Mouse (Mus musculus): ENCODE measurements at regions not wholly inside any gene's neighbourhood (a gene's known extent, or its start where the extent isn't known, plus 50 kb on each side); places are given as distances from the start of the nearest gene placed in this dataset.

DNA sequence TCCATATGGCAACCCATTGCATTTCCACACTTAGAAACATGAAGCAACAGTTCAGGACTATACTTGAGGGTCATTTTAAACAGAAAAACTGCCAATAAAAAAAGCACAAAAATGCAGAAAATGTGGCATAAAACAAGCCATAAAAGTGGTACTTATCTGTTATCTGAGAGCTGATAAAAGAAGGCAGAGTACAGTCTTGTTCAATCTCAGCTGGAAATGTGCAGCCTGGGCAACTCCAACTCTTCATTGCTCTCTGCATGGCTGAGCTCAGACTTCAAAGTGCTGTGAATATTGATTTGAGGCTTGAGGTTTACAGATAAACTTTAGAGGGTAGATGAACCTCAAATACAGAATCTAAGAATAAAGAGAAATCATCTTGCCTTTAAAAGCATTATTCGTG lies 151.1 kb upstream of the Lrrn1 start:
- ATAC-seq (ENCODE audit: insufficient number of reproducible peaks, low FRiP score, low TSS enrichment, low read depth) = no peak
- no peaks in the 10 kb centered on the region for H3K27me3 ChIP-seq
- no peaks in the 10 kb centered on the region for H3K4me1 ChIP-seq
- WGBS = 92% methylated on average over 1 of the region's 1 CpGs
- H3K4me3 ChIP-seq (replicated peaks) = no peak overlapping the region
- H3K36me3 ChIP-seq = no peaks in the 10 kb centered on the region
- H3K9ac ChIP-seq = no peak overlapping the region
- no peak overlapping the region for H3K4me2 ChIP-seq (replicated peaks)
- H3K27ac ChIP-seq (replicated peaks) = no peak overlapping the region
- no peaks in the 10 kb centered on the region for H3K9me3 ChIP-seq (replicated peaks)

DNA sequence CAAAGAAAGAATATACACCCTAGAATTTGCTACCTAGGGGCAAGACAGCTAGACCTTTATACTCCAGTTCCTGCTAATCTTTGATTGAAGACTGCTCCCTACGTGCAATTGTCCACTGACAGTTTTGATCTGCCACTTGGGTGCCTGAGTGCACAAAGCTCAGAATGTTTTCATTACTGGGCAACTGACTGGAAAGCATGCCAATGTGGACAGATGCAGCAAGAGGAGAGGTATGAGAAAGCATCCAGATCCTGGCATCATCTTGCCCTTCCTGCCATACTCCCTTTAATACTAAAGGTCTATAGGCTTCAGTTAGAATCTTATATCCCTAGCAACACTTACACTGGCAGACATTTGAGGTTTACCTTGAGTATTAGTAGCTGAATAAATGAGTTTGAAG lies 148.9 kb upstream of the Lrrn1 start:
- WGBS = 76% methylated on average over 1 of the region's 1 CpGs

GRCm38 (mm10) chr6:107386094-107386678 lies 143.4 kb upstream of the Lrrn1 start:
- no peaks in the 10 kb centered on the region for H3K36me3 ChIP-seq
- no peak overlapping the region for H3K9ac ChIP-seq
- H3K27ac ChIP-seq (replicated peaks) = no peak overlapping the region
- no peak overlapping the region for H3K4me3 ChIP-seq (replicated peaks)
- H3K27me3 ChIP-seq = no peaks in the 10 kb centered on the region
- no peak overlapping the region for H3K4me2 ChIP-seq (replicated peaks)
- ATAC-seq (ENCODE audit: insufficient number of reproducible peaks, low FRiP score, low TSS enrichment, low read depth) = no peak
- 59% methylated on average over 7 of the region's 7 CpGs for WGBS
- no peaks in the 10 kb centered on the region for H3K4me1 ChIP-seq
- no peaks in the 10 kb centered on the region for H3K9me3 ChIP-seq (replicated peaks)

More for the DNA sequence above, 148.9 kb upstream of the Lrrn1 start:
- Histone ChIP-seq H3K9ac (no peak overlapping the region), H3K27ac (replicated peaks) (no peak overlapping the region), H3K36me3 (no peaks in the 10 kb centered on the region), H3K4me3 (replicated peaks) (no peak overlapping the region), H3K4me1 (no peaks in the 10 kb centered on the region), H3K27me3 (no peaks in the 10 kb centered on the region), H3K9me3 (replicated peaks) (no peaks in the 10 kb centered on the region), H3K4me2 (replicated peaks) (no peak overlapping the region)
- no peak for ATAC-seq (ENCODE audit: insufficient number of reproducible peaks, low FRiP score, low TSS enrichment, low read depth)

DNA sequence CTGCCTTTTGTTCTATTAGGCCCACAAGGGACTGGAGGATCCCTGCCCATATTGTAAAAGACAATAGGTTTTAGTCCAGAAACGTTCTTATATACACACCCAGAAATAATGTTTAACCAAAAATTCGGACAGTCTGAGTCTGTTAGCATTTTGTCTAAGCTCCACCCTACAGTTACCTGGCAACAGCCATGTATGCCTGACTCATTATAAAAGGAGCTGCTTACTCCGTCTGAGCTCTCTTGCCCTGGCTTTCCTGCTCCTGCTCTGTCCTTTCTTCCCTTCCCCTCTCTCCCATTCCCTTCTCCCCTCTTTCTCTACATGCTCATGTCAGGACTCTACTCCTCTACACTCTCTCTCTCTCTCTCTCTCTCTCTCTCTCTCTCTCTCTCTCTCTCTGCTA lies 139.7 kb upstream of the Lrrn1 start:
- Histone ChIP-seq H3K9me3 (replicated peaks) (no peaks in the 10 kb centered on the region), H3K9ac (no peak overlapping the region), H3K4me1 (no peaks in the 10 kb centered on the region), H3K36me3 (no peaks in the 10 kb centered on the region), H3K4me2 (replicated peaks) (no peak overlapping the region), H3K4me3 (replicated peaks) (no peak overlapping the region), H3K27ac (replicated peaks) (no peak overlapping the region), H3K27me3 (no peaks in the 10 kb centered on the region)
- no peak for ATAC-seq (ENCODE audit: insufficient number of reproducible peaks, low FRiP score, low TSS enrichment, low read depth)
- 52% methylated on average over 3 of the region's 3 CpGs for WGBS

GRCm38 (mm10) chr6:107394611-107395010 lies 135.0 kb upstream of the Lrrn1 start:
- Histone ChIP-seq H3K4me1 (no peaks in the 10 kb centered on the region), H3K4me3 (replicated peaks) (no peak overlapping the region), H3K9ac (no peak overlapping the region), H3K27me3 (no peaks in the 10 kb centered on the region), H3K4me2 (replicated peaks) (no peak overlapping the region), H3K9me3 (replicated peaks) (no peaks in the 10 kb centered on the region), H3K27ac (replicated peaks) (no peak overlapping the region), H3K36me3 (no peaks in the 10 kb centered on the region)
- 85% methylated on average over 2 of the region's 2 CpGs for WGBS
- ATAC-seq (ENCODE audit: insufficient number of reproducible peaks, low FRiP score, low TSS enrichment, low read depth) = no peak

- ATAC-seq (ENCODE audit: insufficient number of reproducible peaks, low FRiP score, low TSS enrichment, low read depth) = no peak
- Histone ChIP-seq H3K9me3 (replicated peaks) (no peaks in the 10 kb centered on the region), H3K27ac (replicated peaks) (no peak overlapping the region), H3K4me3 (replicated peaks) (no peak overlapping the region), H3K4me2 (replicated peaks) (no peak overlapping the region), H3K27me3 (no peaks in the 10 kb centered on the region), H3K36me3 (no peaks in the 10 kb centered on the region), H3K4me1 (no peaks in the 10 kb centered on the region), H3K9ac (no peak overlapping the region)
- 59% methylated on average over 4 of the region's 4 CpGs for WGBS
Measured at GRCm38 (mm10) chr6:107415766-107416165, 113.8 kb upstream of the Lrrn1 start.

- Histone ChIP-seq H3K4me1 (no peaks in the 10 kb centered on the region), H3K4me2 (replicated peaks) (no peak overlapping the region), H3K9me3 (replicated peaks) (no peaks in the 10 kb centered on the region), H3K27ac (replicated peaks) (no peak overlapping the region), H3K27me3 (no peaks in the 10 kb centered on the region), H3K36me3 (no peaks in the 10 kb centered on the region), H3K9ac (no peak overlapping the region), H3K4me3 (replicated peaks) (no peak overlapping the region)
- ATAC-seq (ENCODE audit: insufficient number of reproducible peaks, low FRiP score, low TSS enrichment, low read depth) = no peak
- WGBS = 42% methylated on average over 3 of the region's 3 CpGs
Measured at GRCm38 (mm10) chr6:107422091-107422490, 107.5 kb upstream of the Lrrn1 start.

- no peaks in the 10 kb centered on the region for H3K9me3 ChIP-seq (replicated peaks)
- no peaks in the 10 kb centered on the region for H3K36me3 ChIP-seq
- ATAC-seq (ENCODE audit: insufficient number of reproducible peaks, low FRiP score, low TSS enrichment, low read depth) = no peak
- H3K4me1 ChIP-seq = no peaks in the 10 kb centered on the region
- no peak overlapping the region for H3K9ac ChIP-seq
- no peak overlapping the region for H3K27ac ChIP-seq (replicated peaks)
- H3K4me2 ChIP-seq (replicated peaks) = no peak overlapping the region
- no peaks in the 10 kb centered on the region for H3K27me3 ChIP-seq
- no peak overlapping the region for H3K4me3 ChIP-seq (replicated peaks)
- 78% methylated on average over 3 of the region's 3 CpGs for WGBS
Measured at GRCm38 (mm10) chr6:107426529-107426928, 103.0 kb upstream of the Lrrn1 start.

DNA sequence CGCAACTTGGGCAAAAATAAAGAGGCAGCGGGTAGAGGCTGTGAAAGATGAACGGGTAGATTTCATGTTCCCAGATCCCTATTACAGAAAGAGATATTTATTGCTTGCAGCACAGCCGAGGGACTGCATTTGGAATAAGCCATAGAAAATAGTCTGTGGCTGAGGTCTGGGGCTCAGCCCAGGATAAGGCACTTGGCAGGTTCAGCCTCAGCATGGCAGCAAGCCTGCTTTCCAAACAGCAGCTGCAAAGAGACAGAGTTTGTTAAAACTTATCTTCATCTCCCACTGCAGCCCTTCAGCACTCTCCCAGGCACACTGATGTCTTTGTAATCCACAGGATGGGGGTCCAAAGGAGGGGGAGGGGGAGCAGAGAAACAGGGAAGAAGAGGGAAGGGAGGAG lies 98.5 kb upstream of the Lrrn1 start:
- Histone ChIP-seq H3K9me3 (replicated peaks) (no peaks in the 10 kb centered on the region), H3K4me3 (replicated peaks) (no peak overlapping the region), H3K4me1 (no peaks in the 10 kb centered on the region), H3K9ac (no peak overlapping the region), H3K36me3 (no peaks in the 10 kb centered on the region), H3K4me2 (replicated peaks) (no peak overlapping the region), H3K27ac (replicated peaks) (no peak overlapping the region), H3K27me3 (no peaks in the 10 kb centered on the region)
- 0 out of 2 replicates have a peak, but pooled peaks have one; percentile 47 for ATAC-seq (ENCODE audit: insufficient number of reproducible peaks, low FRiP score, low TSS enrichment, low read depth)
- 64% methylated on average over 4 of the region's 4 CpGs for whole genome bisulfite sequencing

- Histone ChIP-seq H3K36me3 (no peaks in the 10 kb centered on the region), H3K27ac (replicated peaks) (no peak overlapping the region), H3K9me3 (replicated peaks) (no peaks in the 10 kb centered on the region), H3K4me2 (replicated peaks) (no peak overlapping the region), H3K4me3 (replicated peaks) (no peak overlapping the region), H3K27me3 (no peaks in the 10 kb centered on the region), H3K9ac (no peak overlapping the region), H3K4me1 (no peaks in the 10 kb centered on the region)
- 78% methylated on average over 1 of the region's 1 CpGs for WGBS
- no peak for ATAC-seq (ENCODE audit: insufficient number of reproducible peaks, low FRiP score, low TSS enrichment, low read depth)
Measured at GRCm38 (mm10) chr6:107442058-107442457, 87.5 kb upstream of the Lrrn1 start.

GRCm38 (mm10) chr6:107444336-107444735 lies 85.2 kb upstream of the Lrrn1 start:
- no peak overlapping the region for H3K27ac ChIP-seq (replicated peaks)
- no peak overlapping the region for H3K9ac ChIP-seq
- no peaks in the 10 kb centered on the region for H3K27me3 ChIP-seq
- H3K9me3 ChIP-seq (replicated peaks) = no peaks in the 10 kb centered on the region
- no peaks in the 10 kb centered on the region for H3K4me1 ChIP-seq
- no peak for ATAC-seq (ENCODE audit: insufficient number of reproducible peaks, low FRiP score, low TSS enrichment, low read depth)
- H3K4me2 ChIP-seq (replicated peaks) = no peak overlapping the region
- no peaks in the 10 kb centered on the region for H3K36me3 ChIP-seq
- H3K4me3 ChIP-seq (replicated peaks) = no peak overlapping the region
- 77% methylated on average over 3 of the region's 3 CpGs for WGBS

DNA sequence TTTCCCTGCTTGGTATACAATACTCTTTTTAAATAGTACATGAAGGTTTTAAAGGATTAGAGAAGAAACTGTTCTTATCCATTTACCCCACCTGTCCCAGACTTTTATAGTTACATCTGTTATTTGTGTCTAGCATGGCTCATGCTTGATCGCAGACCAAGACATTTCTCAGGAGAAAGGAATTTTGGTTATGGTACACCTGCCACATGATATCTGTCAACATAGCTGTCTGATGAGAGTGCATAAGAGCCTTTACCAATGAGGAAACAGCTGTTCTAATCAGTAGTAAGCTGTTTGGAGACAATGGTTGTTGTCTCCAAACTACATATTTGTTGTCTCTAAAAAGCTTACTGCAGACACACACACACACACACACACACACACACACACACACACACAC lies 70.3 kb upstream of the Lrrn1 start:
- no peaks in the 10 kb centered on the region for H3K9me3 ChIP-seq (replicated peaks)
- H3K9ac ChIP-seq = no peak overlapping the region
- H3K27ac ChIP-seq (replicated peaks) = no peak overlapping the region
- no peak overlapping the region for H3K4me2 ChIP-seq (replicated peaks)
- H3K27me3 ChIP-seq = no peaks in the 10 kb centered on the region
- no peaks in the 10 kb centered on the region for H3K36me3 ChIP-seq
- ATAC-seq (ENCODE audit: insufficient number of reproducible peaks, low FRiP score, low TSS enrichment, low read depth) = peak; percentile 47; the same call in 1 of the 2 replicates
- H3K4me3 ChIP-seq (replicated peaks) = no peak overlapping the region
- no peaks in the 10 kb centered on the region for H3K4me1 ChIP-seq
- WGBS = 60% methylated on average over 1 of the region's 1 CpGs
